Mouse (Mus musculus): ENCODE measurements around the gene Trabd2b.

Trabd2b gene

DNA sequence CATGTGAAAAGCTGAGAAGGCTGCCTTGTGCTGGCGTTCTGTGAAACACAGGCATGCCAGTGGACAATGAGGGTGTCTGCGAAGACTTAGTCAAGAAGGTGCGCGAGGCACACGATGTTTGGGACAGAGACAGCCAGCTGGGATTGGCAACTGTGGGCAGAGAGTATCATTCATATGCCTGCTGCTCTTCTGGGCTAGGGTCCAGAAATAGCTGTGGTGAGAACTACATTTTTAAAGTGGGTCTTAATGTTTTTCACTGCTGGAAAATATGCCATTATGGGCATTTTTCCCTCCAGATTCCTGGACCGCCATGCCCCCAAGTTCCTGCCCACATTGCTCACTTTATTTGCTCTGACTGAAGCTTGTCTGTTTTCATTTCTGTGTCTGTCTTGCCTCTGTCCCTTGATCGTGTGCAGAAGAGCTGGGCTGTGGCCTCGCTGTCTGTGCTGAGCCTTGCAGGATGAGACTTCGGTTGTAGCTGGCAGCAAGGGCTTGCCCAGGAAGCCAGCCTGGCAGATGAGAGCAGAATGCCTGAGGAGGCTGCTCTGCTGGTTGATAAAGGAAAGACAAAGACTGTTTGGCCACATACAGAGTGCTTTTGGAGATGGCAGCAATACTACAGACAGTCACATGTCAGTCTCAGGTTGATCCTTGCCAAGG is 42.0 kb downstream of the Trabd2b start:
- DNase-seq (ENCODE audit: low spot score), result no peak

GRCm38 (mm10) chr4:114453101-114453500 is 46.6 kb downstream of the Trabd2b start:
- DNase-seq (ENCODE audit: low spot score), result no peak

DNA sequence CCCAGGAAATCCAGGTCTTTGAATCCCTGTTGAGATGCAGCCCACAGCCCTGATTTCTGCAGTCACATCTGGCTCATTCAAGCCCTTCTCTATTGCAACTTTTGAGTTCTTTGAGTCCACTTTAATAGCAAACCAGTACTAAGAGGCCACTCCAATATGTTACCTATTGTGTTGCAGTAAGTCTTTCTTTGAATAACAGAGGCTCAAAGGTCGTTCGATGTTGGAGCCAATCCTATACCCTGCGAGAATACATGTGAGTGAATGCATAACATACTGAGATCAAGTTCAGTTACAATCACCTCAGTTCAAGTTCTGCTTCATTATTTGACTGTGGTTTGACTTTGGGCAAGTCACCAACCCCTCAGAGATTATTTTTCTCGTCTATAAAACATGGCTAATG is 47.5 kb downstream of the Trabd2b start:
- no peak for DNase-seq (ENCODE audit: low spot score)

- no peak for DNase-seq (ENCODE audit: low spot score)
Measured at GRCm38 (mm10) chr4:114454495-114455186, 48.1 kb downstream of the Trabd2b start.

- DNase-seq (ENCODE audit: low spot score), result no peak
Measured at GRCm38 (mm10) chr4:114457111-114457510, 50.6 kb downstream of the Trabd2b start.

GRCm38 (mm10) chr4:114459591-114459990 is 53.1 kb downstream of the Trabd2b start:
- no peak for DNase-seq (ENCODE audit: low spot score)

- DNase-seq (ENCODE audit: low spot score), result no peak
Measured at GRCm38 (mm10) chr4:114460401-114460800, 53.9 kb downstream of the Trabd2b start.

GRCm38 (mm10) chr4:114461093-114461492 is 54.6 kb downstream of the Trabd2b start:
- no peak for DNase-seq (ENCODE audit: low spot score)

DNA sequence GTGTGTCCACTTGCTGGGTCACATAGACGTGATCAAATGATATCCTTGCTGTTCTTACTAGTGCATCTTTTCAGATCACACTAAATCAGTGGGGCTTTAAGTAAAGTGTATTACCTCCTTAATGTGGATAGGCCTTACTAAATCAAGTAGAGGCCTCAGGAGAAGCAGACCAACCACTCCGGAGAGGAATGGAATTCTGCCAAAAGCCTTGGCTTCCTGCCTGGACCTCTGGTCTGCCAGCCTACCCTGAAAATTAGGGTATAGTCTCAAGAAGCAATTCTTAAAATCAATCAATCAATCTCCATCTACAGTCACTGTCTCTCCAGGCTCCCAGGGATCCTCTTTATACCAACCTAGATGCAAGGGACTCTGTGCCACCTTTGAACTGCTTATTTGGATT is 59.1 kb downstream of the Trabd2b start:
- DNase-seq (ENCODE audit: low spot score), result no peak

DNA sequence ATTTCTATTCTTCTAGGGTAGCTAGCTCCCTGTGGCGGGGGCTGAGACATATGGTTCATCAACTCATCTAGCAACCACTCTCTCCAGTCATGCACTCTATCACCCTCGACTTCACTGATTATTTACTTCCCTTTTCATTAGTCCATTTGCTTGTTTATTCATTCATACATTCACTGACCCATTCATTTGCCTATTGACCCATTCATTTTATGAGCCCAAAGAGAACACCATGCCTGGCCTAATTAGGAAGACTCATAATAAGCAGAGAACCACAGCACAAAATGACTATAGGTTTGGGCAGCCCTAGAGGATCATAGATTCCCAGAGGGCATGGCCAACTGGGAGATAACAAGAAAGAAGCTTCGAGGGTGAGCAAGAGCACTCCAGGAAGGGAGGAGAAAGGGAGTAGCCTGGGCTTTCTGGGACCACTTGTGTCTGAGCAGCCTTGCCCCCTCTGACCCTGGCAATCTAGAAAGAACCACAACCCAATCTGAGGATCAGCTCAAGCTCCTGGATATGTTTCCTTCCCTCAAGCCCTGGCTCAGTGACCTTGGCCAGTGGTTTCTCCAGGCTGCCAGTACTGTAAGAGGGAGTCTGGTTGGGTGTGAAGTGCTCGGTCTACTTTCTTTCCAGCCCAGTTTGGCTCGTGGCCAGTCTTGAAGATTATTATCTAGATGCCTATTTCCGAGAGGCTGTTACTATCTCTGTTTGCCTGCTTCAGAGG is 61.0 kb downstream of the Trabd2b start:
- DNase-seq (ENCODE audit: low spot score), result no peak

DNA sequence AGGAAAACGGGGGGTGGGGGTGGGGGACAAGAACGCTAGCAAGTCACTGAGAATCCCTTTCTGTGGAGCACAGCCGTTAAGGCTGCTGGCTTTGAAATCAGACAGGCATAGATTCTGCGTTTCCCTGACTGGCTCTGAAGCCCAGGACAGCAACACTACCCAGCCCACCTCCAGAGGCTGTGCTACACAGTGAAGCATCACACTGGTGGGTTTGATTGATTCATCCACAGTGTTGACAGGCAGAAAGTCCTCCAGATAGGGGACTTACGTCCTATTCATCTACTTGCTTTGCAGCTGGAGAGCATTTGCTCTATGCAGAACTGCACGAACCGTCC is 61.5 kb downstream of the Trabd2b start:
- no peak for DNase-seq (ENCODE audit: low spot score)

- no peak for DNase-seq (ENCODE audit: low spot score)
Measured at GRCm38 (mm10) chr4:114469881-114470280, 63.4 kb downstream of the Trabd2b start.

DNA sequence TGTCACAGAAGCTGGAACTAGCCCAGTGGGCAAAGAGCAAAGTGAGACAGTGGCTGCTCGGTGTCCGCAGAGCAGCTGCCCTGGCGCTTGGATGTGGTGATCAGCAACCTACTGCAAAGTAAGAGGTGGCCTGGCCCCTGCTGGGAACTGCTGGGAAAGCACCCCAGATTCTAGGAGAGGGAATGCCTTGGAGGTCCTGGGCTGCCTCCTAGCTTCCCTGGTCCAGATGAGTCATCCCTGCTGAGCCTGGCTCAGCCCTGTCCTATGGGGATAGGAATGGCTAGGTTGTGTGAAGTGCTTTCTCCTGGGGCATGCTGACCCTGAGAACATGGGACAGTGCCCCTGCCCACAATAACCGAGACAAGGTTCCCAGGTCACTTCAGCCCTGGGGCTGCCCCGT is 65.6 kb downstream of the Trabd2b start:
- DNase-seq (ENCODE audit: low spot score), result no peak

- no peak for DNase-seq (ENCODE audit: low spot score)
Measured at GRCm38 (mm10) chr4:114476316-114476715, 69.8 kb downstream of the Trabd2b start.

GRCm38 (mm10) chr4:114477082-114477771 is 70.7 kb downstream of the Trabd2b start:
- DNase-seq (ENCODE audit: low spot score), result no peak

DNA sequence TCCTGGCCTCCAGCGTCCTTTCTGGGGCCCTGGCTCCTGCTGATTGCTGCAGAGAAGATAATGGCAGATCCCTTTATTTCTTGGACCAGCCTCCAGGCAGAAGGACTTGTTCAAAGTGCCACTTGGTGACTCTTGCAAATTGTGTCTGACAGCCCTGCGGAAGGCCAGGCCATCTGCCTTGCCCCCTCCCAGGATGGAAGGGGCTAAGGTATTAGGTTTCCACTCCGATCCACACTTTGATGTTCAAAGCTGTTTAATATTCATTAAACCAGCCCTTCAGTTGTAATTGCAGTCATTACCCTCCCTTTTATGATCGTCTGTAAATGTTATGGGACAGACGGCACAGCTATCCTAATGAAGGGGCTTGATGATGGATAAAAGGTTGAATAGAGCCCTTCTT is 75.0 kb downstream of the Trabd2b start:
- no peak for DNase-seq (ENCODE audit: low spot score)

DNA sequence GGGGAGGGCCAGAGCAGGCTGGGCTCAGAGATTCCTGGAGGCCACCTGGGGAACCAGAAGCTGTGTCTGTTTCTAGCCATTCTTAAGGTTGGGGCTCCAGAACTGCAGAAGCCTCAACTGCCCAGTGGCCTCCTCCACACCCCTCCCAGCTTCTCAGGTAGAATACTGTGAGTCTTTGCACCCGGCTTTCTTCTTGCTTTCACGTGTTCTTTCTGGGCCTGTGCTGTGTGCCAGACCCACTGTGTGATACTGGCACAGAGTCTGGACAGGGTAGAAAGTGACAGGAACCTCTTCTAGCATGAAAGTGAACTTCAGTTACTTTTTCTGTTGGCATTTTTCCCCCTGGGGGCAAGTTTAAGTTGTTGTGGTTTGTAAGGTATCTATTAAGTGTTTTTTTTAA is 77.6 kb downstream of the Trabd2b start:
- DNase-seq (ENCODE audit: low spot score), result no peak

DNA sequence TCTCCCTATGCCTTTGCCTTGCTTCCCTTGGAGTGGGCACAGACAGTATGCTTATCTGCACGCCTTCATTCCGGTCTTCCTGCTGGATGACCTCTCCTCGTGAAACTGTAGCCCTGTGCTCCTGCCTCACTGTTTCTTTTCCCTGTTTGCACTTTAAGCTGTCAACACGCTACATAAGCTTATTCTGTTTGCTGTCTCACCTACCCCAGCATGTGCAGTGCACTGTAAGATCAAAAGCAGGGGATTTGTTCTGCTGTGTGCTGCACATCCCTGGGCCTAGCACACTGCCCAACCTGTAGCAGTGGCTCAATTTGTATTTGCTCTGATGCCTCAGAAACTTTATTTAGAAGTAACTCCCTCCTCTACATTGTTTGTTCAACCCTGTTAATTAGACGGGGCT is 79.5 kb downstream of the Trabd2b start:
- no peak for DNase-seq (ENCODE audit: low spot score)

DNA sequence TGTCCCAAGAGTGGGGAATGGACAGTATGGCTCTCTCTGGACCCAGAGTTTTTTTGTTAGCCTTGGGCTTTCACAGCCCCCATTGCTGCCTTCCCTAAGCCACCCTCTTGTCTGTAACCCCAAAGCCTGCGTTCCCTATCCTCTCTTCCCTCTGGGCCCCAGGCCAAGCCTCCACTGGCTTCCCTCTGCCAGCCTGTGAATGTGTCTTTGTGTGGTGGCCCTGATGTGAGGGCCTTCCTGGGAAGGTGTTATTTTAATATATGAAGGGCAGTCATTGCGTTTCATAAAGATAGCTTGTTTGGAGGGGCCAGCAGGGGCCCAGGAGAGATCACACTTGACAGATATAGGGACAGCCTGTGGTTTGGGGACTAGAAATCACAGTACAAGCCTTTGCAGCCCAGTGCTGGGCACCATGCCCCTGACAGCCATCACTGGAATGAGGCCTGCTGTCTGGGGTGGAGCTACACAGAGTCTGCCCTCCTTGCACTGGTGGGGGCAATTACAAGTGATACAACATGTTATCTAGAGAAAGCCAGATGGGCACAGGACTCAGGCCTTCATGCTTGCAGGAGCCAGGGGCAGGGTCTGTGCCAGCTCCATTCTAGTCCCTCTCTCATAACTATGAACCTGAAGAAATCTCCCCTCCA is 80.5 kb downstream of the Trabd2b start:
- DNase-seq (ENCODE audit: low spot score), result no peak

GRCm38 (mm10) chr4:114487701-114488100 is 81.2 kb downstream of the Trabd2b start:
- no peak for DNase-seq (ENCODE audit: low spot score)

GRCm38 (mm10) chr4:114492157-114492556 is 85.6 kb downstream of the Trabd2b start:
- DNase-seq (ENCODE audit: low spot score), result no peak

DNA sequence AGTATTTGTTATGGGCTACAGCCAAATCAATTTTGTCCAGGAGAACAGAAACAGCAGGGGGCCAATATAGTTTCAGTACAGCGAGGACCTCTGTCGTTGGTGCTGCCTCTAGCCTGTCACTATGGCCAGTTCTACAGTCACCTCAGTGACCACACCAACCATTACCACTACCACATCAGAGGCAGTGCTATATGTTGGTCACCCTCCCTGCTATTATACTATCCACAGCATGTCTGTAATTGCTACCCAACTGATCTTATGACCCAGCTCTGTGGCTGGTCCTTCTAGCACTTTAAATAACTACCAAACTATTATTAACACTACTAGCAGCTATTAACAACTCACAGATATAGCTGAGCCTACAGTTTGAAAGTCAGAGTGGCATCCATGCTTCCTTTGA is 87.5 kb downstream of the Trabd2b start:
- no peak for DNase-seq (ENCODE audit: low spot score)
